Mouse (Mus musculus): Measurements from ENCODE around the gene Gm11146. TPM values are rescaled to one million over a fixed set of nuclear protein-coding genes. Genes with fewer than 3 reads are reported as not detected.

Gene Gm11146
- total and polyA plus RNA-seq, 3 experiments = not detected

DNA sequence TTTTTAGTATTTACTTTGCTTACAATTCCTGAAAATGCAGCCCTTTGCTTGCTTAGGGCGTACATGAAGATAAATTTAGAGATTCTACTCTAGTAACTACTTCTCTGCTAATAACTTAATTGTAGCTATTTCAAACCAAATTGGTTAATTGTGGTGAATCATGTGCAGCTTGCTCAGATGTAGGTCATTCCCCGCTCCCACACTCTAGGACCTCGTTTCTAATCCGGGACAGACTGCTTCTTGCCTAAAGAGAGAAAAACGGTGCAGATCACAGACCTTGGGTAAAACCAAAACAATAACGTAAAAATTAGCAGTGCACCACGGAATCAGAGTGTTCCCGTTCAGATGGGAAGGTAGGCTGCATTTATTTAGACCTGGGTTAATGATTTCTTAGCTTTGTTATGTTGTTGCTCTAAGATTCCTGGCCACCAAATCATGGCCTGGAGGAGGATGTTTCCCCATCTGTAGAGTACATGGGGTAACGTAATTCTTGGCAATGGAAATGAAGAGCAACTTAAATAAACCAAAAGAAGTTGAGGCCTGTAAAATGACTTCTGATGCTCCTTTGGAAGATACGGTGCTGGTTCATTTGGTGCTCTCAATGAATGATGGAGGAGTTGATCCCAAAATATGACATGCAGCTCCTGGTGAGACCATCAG is 45.3 kb downstream of the Gm11146 start:
- no peak overlapping the region for H3K4me3 ChIP-seq (ENCODE audit: control insufficient read depth in 1 of 2, insufficient read depth in 1 of 2, low read depth in 2 of 2, low read length in 2 of 2)
- H3K27me3 ChIP-seq (ENCODE audit: control insufficient read depth in 1 of 2, insufficient read depth in 2 of 2, low read length in 2 of 2) = no peaks in the 10 kb centered on the region
- H3K27ac ChIP-seq (ENCODE audit: control insufficient read depth, low read depth, low read length) = no peak overlapping the region
- H3K36me3 ChIP-seq (ENCODE audit: control insufficient read depth in 1 of 2, insufficient read depth in 2 of 2, low read length in 2 of 2) = no peaks in the 10 kb centered on the region
- H3K4me1 ChIP-seq (ENCODE audit: control insufficient read depth in 1 of 2, insufficient read depth in 2 of 2, low read length in 2 of 2) = no peaks in the 10 kb centered on the region
- no peak for DNase-seq (ENCODE audit: low read depth, low spot score)
- TF ChIP-seq GATA1 (IDR thresholded peaks at IDR 0.05; ENCODE audit: low read depth, low read length) (no peak), CTCF (IDR thresholded peaks at IDR 0.05 in 2 of 3, conservative IDR thresholded peaks at IDR 0.05 in 1 of 3; ENCODE audit: control insufficient read depth in 1 of 3, insufficient read depth in 1 of 3, low read depth in 2 of 3, low read length in 3 of 3, poor library complexity in 1 of 3, severe bottlenecking in 1 of 3) (no peak), ZNF384 (IDR thresholded peaks at IDR 0.05; ENCODE audit: low read depth, low read length) (no peak), JUND (IDR thresholded peaks at IDR 0.05; ENCODE audit: low read depth, low read length) (no peak), MAX (IDR thresholded peaks at IDR 0.05; ENCODE audit: low read length) (no peak), MAZ (IDR thresholded peaks at IDR 0.05; ENCODE audit: low read depth, low read length) (no peak), CHD1 (IDR thresholded peaks at IDR 0.05; ENCODE audit: low read depth, low read length) (no peak), MYC (IDR thresholded peaks at IDR 0.05; ENCODE audit: low read depth, low read length) (no peak), MAFK (IDR thresholded peaks at IDR 0.05; ENCODE audit: borderline replicate concordance, low read depth, low read length) (no peak), POLR2AphosphoS2 (IDR thresholded peaks at IDR 0.05; ENCODE audit: low read length) (no peak), MXI1 (IDR thresholded peaks at IDR 0.05; ENCODE audit: low read depth, low read length) (no peak), POLR2AphosphoS5 (IDR thresholded peaks at IDR 0.05; ENCODE audit: borderline replicate concordance, low read depth, low read length) (no peak), ELF1 (IDR thresholded peaks at IDR 0.05; ENCODE audit: low read depth, low read length) (no peak)
- no peaks in the 10 kb centered on the region for H3K79me2 ChIP-seq (ENCODE audit: control insufficient read depth, insufficient read depth, low read length, poor library complexity)
- H3K9ac ChIP-seq (ENCODE audit: control insufficient read depth, low read depth, low read length, poor library complexity, severe bottlenecking) = no peak overlapping the region
- H3K9me3 ChIP-seq (replicated peaks; ENCODE audit: insufficient read depth, low read length) = no peaks in the 10 kb centered on the region

DNA sequence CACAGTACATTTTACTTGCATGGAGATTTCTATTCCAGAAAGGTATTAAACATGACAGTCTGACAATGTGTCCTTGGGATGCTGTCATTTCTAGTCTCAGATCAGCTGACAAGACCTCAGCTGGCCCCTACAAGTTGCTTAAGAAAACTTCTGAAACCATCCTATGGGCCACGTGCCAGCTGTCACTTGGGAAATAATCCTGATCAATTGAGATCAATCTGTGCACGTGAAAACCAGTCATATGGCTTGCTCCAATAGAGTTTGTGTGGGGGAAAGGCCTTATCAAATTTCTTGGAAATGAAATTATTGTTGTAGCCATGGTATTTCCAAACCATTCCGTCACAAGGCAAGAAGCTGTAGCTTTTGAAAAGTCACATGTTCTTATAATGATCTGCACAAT is 50.8 kb downstream of the Gm11146 start:
- Histone ChIP-seq H3K4me1 (ENCODE audit: control insufficient read depth in 1 of 2, insufficient read depth in 2 of 2, low read length in 2 of 2) (no peaks in the 10 kb centered on the region), H3K27me3 (ENCODE audit: control insufficient read depth in 1 of 2, insufficient read depth in 2 of 2, low read length in 2 of 2) (no peaks in the 10 kb centered on the region), H3K36me3 (ENCODE audit: control insufficient read depth in 1 of 2, insufficient read depth in 2 of 2, low read length in 2 of 2) (no peaks in the 10 kb centered on the region), H3K4me3 (ENCODE audit: control insufficient read depth in 1 of 2, insufficient read depth in 1 of 2, low read depth in 2 of 2, low read length in 2 of 2) (no peak overlapping the region), H3K9me3 (replicated peaks; ENCODE audit: insufficient read depth, low read length) (no peaks in the 10 kb centered on the region), H3K27ac (ENCODE audit: control insufficient read depth, low read depth, low read length) (no peak overlapping the region), H3K79me2 (ENCODE audit: control insufficient read depth, insufficient read depth, low read length, poor library complexity) (no peaks in the 10 kb centered on the region), H3K9ac (ENCODE audit: control insufficient read depth, low read depth, low read length, poor library complexity, severe bottlenecking) (no peak overlapping the region)
- DNase-seq (ENCODE audit: low read depth, low spot score) = no peak
- no peak for TF ChIP-seq MAZ (IDR thresholded peaks at IDR 0.05; ENCODE audit: low read depth, low read length)
- no peak for TF ChIP-seq MYB (IDR thresholded peaks at IDR 0.05; ENCODE audit: low read depth, low read length)
- TF ChIP-seq USF1 (IDR thresholded peaks at IDR 0.05; ENCODE audit: low read depth, low read length) = no peak
- TF ChIP-seq CTCF (IDR thresholded peaks at IDR 0.05 in 2 of 3, conservative IDR thresholded peaks at IDR 0.05 in 1 of 3; ENCODE audit: control insufficient read depth in 1 of 3, insufficient read depth in 1 of 3, low read depth in 2 of 3, low read length in 3 of 3, poor library complexity in 1 of 3, severe bottlenecking in 1 of 3) = no peak
- no peak for TF ChIP-seq MAFK (IDR thresholded peaks at IDR 0.05; ENCODE audit: borderline replicate concordance, low read depth, low read length)
- no peak for TF ChIP-seq CHD2 (IDR thresholded peaks at IDR 0.05; ENCODE audit: low read length)
- TF ChIP-seq EP300 (IDR thresholded peaks at IDR 0.05; ENCODE audit: low read depth in 1 of 2, low read length in 2 of 2) = no peak
- TF ChIP-seq BHLHE40 (IDR thresholded peaks at IDR 0.05; ENCODE audit: borderline replicate concordance, low read depth, low read length) = no peak
- no peak for TF ChIP-seq TAL1 (IDR thresholded peaks at IDR 0.05; ENCODE audit: low read length)
- TF ChIP-seq SIN3A (IDR thresholded peaks at IDR 0.05; ENCODE audit: low read length) = no peak
- no peak for TF ChIP-seq RAD21 (IDR thresholded peaks at IDR 0.05; ENCODE audit: low read depth, low read length)
- TF ChIP-seq E2F4 (IDR thresholded peaks at IDR 0.05; ENCODE audit: borderline replicate concordance, low read depth, low read length) = no peak
- no peak for TF ChIP-seq KAT2A (conservative IDR thresholded peaks at IDR 0.05; ENCODE audit: low read depth, low read length)
- no peak for TF ChIP-seq SMC3 (IDR thresholded peaks at IDR 0.05; ENCODE audit: low read depth, low read length)
- TF ChIP-seq RCOR1 (IDR thresholded peaks at IDR 0.05; ENCODE audit: low read depth, low read length) = no peak
- no peak for TF ChIP-seq NELFE (IDR thresholded peaks at IDR 0.05; ENCODE audit: low read depth, low read length)

Measured in MEL (cell line).